Mouse (Mus musculus): ENCODE data around the gene Fcgr4. TPM values are rescaled to one million over a fixed set of nuclear protein-coding genes. Genes with fewer than 3 reads are reported as not detected.
"Not testable (repeated sequence)": the region's sequence is repeated elsewhere in the genome, so short reads cannot be mapped to it uniquely, and the experiment has no call there.

Gene Fcgr4
- polyA plus RNA-seq, 1 experiment from 2014 or later = 0.37 TPM

GRCm38 (mm10) chr1:171069508-171069907 is 50.8 kb downstream of the Fcgr4 start:
- not testable (repeated sequence) for ATAC-seq (ENCODE audit: extremely low read depth, insufficient number of reproducible peaks, low FRiP score, low TSS enrichment); H3K27ac ChIP-seq (replicated peaks); H3K9me3 ChIP-seq; H3K4me2 ChIP-seq; H3K36me3 ChIP-seq; H3K4me3 ChIP-seq; H3K9ac ChIP-seq; H3K4me1 ChIP-seq
- WGBS = 61% methylated on average over 3 of the region's 3 CpGs
- H3K27me3 ChIP-seq (replicated peaks) = peaks cover 45% of the 10 kb centered on the region

- WGBS = 20% methylated on average over 15 of the region's 16 CpGs
- not testable (repeated sequence) for H3K36me3 ChIP-seq; ATAC-seq (ENCODE audit: extremely low read depth, insufficient number of reproducible peaks, low FRiP score, low TSS enrichment); H3K4me1 ChIP-seq; H3K27ac ChIP-seq (replicated peaks); H3K9ac ChIP-seq; H3K9me3 ChIP-seq
- H3K4me3 ChIP-seq = peak overlapping the region; percentile 13; the same call in 1 of the 2 replicates
- peak overlapping the region; percentile 34; the same call in 1 of the 2 replicates for H3K4me2 ChIP-seq
- peaks cover 37% of the 10 kb centered on the region for H3K27me3 ChIP-seq (replicated peaks)
Observed at GRCm38 (mm10) chr1:171070879-171071278, 52.2 kb downstream of the Fcgr4 start.

GRCm38 (mm10) chr1:171071726-171072125 is 53.0 kb downstream of the Fcgr4 start:
- WGBS = 0% methylated on average over 1 of the region's 35 CpGs
- not testable (repeated sequence) for H3K27ac ChIP-seq (replicated peaks); H3K4me1 ChIP-seq; H3K36me3 ChIP-seq; ATAC-seq (ENCODE audit: extremely low read depth, insufficient number of reproducible peaks, low FRiP score, low TSS enrichment); H3K9ac ChIP-seq; H3K9me3 ChIP-seq
- Histone ChIP-seq H3K4me3 (peak overlapping the region; percentile 20; the same call in 1 of the 2 replicates), H3K4me2 (0 out of 2 replicates have a peak overlapping the region, but pooled peaks have one; percentile 20), H3K27me3 (replicated peaks) (peaks cover 34% of the 10 kb centered on the region)

- not testable (repeated sequence) for H3K4me2 ChIP-seq; H3K4me3 ChIP-seq; H3K9me3 ChIP-seq; H3K36me3 ChIP-seq; H3K27ac ChIP-seq (replicated peaks); H3K4me1 ChIP-seq; H3K9ac ChIP-seq
- ATAC-seq (ENCODE audit: extremely low read depth, insufficient number of reproducible peaks, low FRiP score, low TSS enrichment) = 0 out of 2 replicates have a peak, but pooled peaks have one; percentile 14
- H3K27me3 ChIP-seq (replicated peaks) = peaks cover 37% of the 10 kb centered on the region
- no CpG with 5 or more reads among the region's 45 CpGs for WGBS
Observed at GRCm38 (mm10) chr1:171072217-171072616, 53.5 kb downstream of the Fcgr4 start.

- not testable (repeated sequence) for H3K4me3 ChIP-seq; H3K27ac ChIP-seq (replicated peaks); H3K9me3 ChIP-seq; H3K36me3 ChIP-seq; H3K4me2 ChIP-seq; H3K4me1 ChIP-seq; H3K9ac ChIP-seq; ATAC-seq (ENCODE audit: extremely low read depth, insufficient number of reproducible peaks, low FRiP score, low TSS enrichment)
- WGBS = 16% methylated on average over 8 of the region's 10 CpGs
- peaks cover 45% of the 10 kb centered on the region for H3K27me3 ChIP-seq (replicated peaks)
Observed at GRCm38 (mm10) chr1:171074283-171074682, 55.6 kb downstream of the Fcgr4 start.

- H3K4me2 ChIP-seq; H3K27ac ChIP-seq (replicated peaks); H3K36me3 ChIP-seq; H3K4me1 ChIP-seq; H3K9ac ChIP-seq; H3K4me3 ChIP-seq; ATAC-seq (ENCODE audit: extremely low read depth, insufficient number of reproducible peaks, low FRiP score, low TSS enrichment); H3K9me3 ChIP-seq: not testable (repeated sequence)
- H3K27me3 ChIP-seq (replicated peaks) = peaks cover 32% of the 10 kb centered on the region
- 79% methylated on average over 5 of the region's 5 CpGs for WGBS
Observed at GRCm38 (mm10) chr1:171076176-171076575, 57.5 kb downstream of the Fcgr4 start.

GRCm38 (mm10) chr1:171077192-171077591 is 58.5 kb downstream of the Fcgr4 start:
- WGBS = 35% methylated on average over 5 of the region's 5 CpGs

GRCm38 (mm10) chr1:171077955-171078354 is 59.2 kb downstream of the Fcgr4 start:
- Histone ChIP-seq H3K27me3 (replicated peaks) (peaks cover 40% of the 10 kb centered on the region), H3K4me3 (peak overlapping the region; percentile 31), H3K4me2 (peak overlapping the region; percentile 59)
- ATAC-seq (ENCODE audit: extremely low read depth, insufficient number of reproducible peaks, low FRiP score, low TSS enrichment); H3K4me1 ChIP-seq; H3K9ac ChIP-seq; H3K27ac ChIP-seq (replicated peaks); H3K36me3 ChIP-seq; H3K9me3 ChIP-seq: not testable (repeated sequence)
- WGBS = 5% methylated on average over 17 of the region's 27 CpGs

More at GRCm38 (mm10) chr1:171077192-171077591, 58.5 kb downstream of the Fcgr4 start:
- ATAC-seq (ENCODE audit: extremely low read depth, insufficient number of reproducible peaks, low FRiP score, low TSS enrichment); H3K9ac ChIP-seq; H3K4me3 ChIP-seq; H3K4me1 ChIP-seq; H3K36me3 ChIP-seq; H3K27ac ChIP-seq (replicated peaks); H3K9me3 ChIP-seq; H3K4me2 ChIP-seq: not testable (repeated sequence)
- H3K27me3 ChIP-seq (replicated peaks) = peaks cover 40% of the 10 kb centered on the region

- H3K4me3 ChIP-seq = peak overlapping the region; percentile 31
- not testable (repeated sequence) for H3K9me3 ChIP-seq; H3K36me3 ChIP-seq; H3K4me1 ChIP-seq; H3K27ac ChIP-seq (replicated peaks); ATAC-seq (ENCODE audit: extremely low read depth, insufficient number of reproducible peaks, low FRiP score, low TSS enrichment); H3K9ac ChIP-seq
- H3K27me3 ChIP-seq (replicated peaks) = peaks cover 40% of the 10 kb centered on the region
- H3K4me2 ChIP-seq = peak overlapping the region; percentile 59
- WGBS = 21% methylated on average over 12 of the region's 12 CpGs
Observed at GRCm38 (mm10) chr1:171078419-171078818, 59.7 kb downstream of the Fcgr4 start.

GRCm38 (mm10) chr1:171079345-171079744 is 60.6 kb downstream of the Fcgr4 start:
- Histone ChIP-seq H3K27me3 (replicated peaks) (peaks cover 32% of the 10 kb centered on the region), H3K4me2 (peak overlapping the region; percentile 34; the same call in 1 of the 2 replicates)
- H3K4me1 ChIP-seq; H3K36me3 ChIP-seq; H3K9ac ChIP-seq; H3K9me3 ChIP-seq; H3K27ac ChIP-seq (replicated peaks); H3K4me3 ChIP-seq: not testable (repeated sequence)
- WGBS = 0% methylated on average over 1 of the region's 35 CpGs
- peak; percentile 20; the same call in 1 of the 2 replicates for ATAC-seq (ENCODE audit: extremely low read depth, insufficient number of reproducible peaks, low FRiP score, low TSS enrichment)
